ENCODE assay signal across 13 mouse cellular contexts in the genomic region with DNA sequence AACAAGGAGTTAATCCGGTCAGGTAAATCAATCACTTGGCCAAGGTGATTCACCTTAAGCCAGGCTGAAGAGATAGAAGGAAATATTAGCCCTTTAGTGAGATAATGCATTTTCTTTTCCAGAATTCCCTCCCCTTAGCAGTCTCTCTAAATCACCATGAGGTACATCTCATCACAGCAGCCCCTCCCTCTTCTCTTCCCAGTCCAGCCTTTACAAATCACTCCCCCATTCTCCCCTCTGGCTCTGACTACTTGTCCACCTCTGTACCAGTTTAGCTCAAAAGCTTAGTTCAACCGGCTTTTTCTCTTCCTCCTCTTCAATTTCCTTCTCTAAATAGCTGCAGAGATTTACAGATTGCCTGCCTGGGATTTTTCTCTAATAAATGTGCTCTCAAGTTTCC.
"Had no signal": no experiment of that assay in that cellular context is flagged by ENCODE, and none has a peak within 500 bp of the region (broad histone marks: within the 10 kb centered on the region; RNA-seq: fewer than 3 reads in every experiment).

No protein-coding gene starts in this region.

- H3K4me2 ChIP-seq: limb, embryonic 12.5 days; liver, embryonic 13.5 days; midbrain, embryonic 15.5 days; neural tube, embryonic 15.5 days had no signal

- ATAC-seq: inflammation-experienced regulatory T-cells, adult 6 months; midbrain, embryonic 15.5 days had no signal

- H3K27me3 ChIP-seq: limb, embryonic 12.5 days; liver, embryonic 13.5 days; midbrain, embryonic 15.5 days; neural tube, embryonic 15.5 days had no signal

- H3K9me3 ChIP-seq: limb, embryonic 12.5 days; liver, embryonic 13.5 days; midbrain, embryonic 10.5 days; midbrain, embryonic 15.5 days; neural tube, embryonic 15.5 days had no signal

- H3K4me1 ChIP-seq: limb, embryonic 12.5 days; liver, embryonic 13.5 days; midbrain, embryonic 15.5 days; neural tube, embryonic 15.5 days had no signal

- H3K36me3 ChIP-seq: limb, embryonic 12.5 days; liver, embryonic 13.5 days; midbrain, embryonic 10.5 days; midbrain, embryonic 15.5 days; neural tube, embryonic 15.5 days had no signal

- H3K9ac ChIP-seq: limb, embryonic 12.5 days; liver, embryonic 13.5 days; midbrain, embryonic 15.5 days; neural tube, embryonic 15.5 days had no signal

- H3K4me3 ChIP-seq: layer of hippocampus, adult 2 months; limb, embryonic 12.5 days; liver, embryonic 13.5 days; midbrain, embryonic 10.5 days; midbrain, embryonic 15.5 days; neural tube, embryonic 15.5 days had no signal

- H3K27ac ChIP-seq: layer of hippocampus, adult 2 months; limb, embryonic 12.5 days; liver, embryonic 13.5 days; midbrain, embryonic 10.5 days; midbrain, embryonic 15.5 days; neural tube, embryonic 15.5 days had no signal

- DNase-seq: kidney, adult 8-10 months; liver; liver, embryonic 13.5 days; lung, postnatal 10 days; right cerebral cortex, adult 18-20 months; thymus, adult 2 months; thymus, postnatal 25 days had no signal
